Mouse (Mus musculus) hindbrain, embryonic 10.5 days (tissue): ENCODE measurements around the gene Ccdc134. TPM values are rescaled to one million over a fixed set of nuclear protein-coding genes. Genes with fewer than 3 reads are reported as not detected.

ENCODE experiments used
- DNase-seq: peaks from one replicate; pipeline ENCODE4 v3.0.0-alpha.2; 2017; ENCODE audit warnings: low spot score
- H3K27ac ChIP-seq: fragments of 300-500 bp; sonication (generic); 2 replicates; pipeline ENCODE4 v1.5.1; 2016; ENCODE audit warnings: mild to moderate bottlenecking, moderate library complexity
- H3K27me3 ChIP-seq: fragments of 300-500 bp; sonication (generic); 2 replicates; pipeline ENCODE4 v1.6.1; 2016; ENCODE audit warnings: mild to moderate bottlenecking; ENCODE audit not compliant: poor library complexity, insufficient read depth, severe bottlenecking
- H3K36me3 ChIP-seq: fragments of 300-500 bp; sonication (generic); 2 replicates; pipeline ENCODE4 v1.6.1; 2016; ENCODE audit warnings: mild to moderate bottlenecking, moderate library complexity
- H3K4me1 ChIP-seq: fragments of 300-500 bp; sonication (generic); replicated peaks from 2 replicates; pipeline ENCODE4 v1.6.1; 2016; ENCODE audit warnings: mild to moderate bottlenecking
- H3K4me3 ChIP-seq: fragments of 300-500 bp; sonication (generic); 2 replicates; pipeline ENCODE4 v1.5.1; 2016; ENCODE audit warnings: mild to moderate bottlenecking, moderate library complexity
- H3K9me3 ChIP-seq: fragments of 300-500 bp; sonication (generic); 2 replicates; pipeline ENCODE4 v1.6.1; 2016; ENCODE audit warnings: mild to moderate bottlenecking, moderate library complexity
- WGBS: fragments of 180-500 bp; shearing (Covaris S2); methylation state at CpG from one replicate; pipeline ENCODE4 v1.1.7; 2016; 5-methylcytosine and 5-hydroxymethylcytosine counted together
- polyA plus RNA-seq: library from polyadenylated mRNA; unstranded; fragments of >200 nt; fragmentation: Nextera tagmentation; extraction: Ambion mirVana; gene quantifications from 2 replicates; pipeline ENCODE4 v1.2.1, GENCODE M21; 2016

The Ccdc134 gene
- polyA plus RNA-seq, 1 experiment from 2014 or later: 19.6 TPM

DNA sequence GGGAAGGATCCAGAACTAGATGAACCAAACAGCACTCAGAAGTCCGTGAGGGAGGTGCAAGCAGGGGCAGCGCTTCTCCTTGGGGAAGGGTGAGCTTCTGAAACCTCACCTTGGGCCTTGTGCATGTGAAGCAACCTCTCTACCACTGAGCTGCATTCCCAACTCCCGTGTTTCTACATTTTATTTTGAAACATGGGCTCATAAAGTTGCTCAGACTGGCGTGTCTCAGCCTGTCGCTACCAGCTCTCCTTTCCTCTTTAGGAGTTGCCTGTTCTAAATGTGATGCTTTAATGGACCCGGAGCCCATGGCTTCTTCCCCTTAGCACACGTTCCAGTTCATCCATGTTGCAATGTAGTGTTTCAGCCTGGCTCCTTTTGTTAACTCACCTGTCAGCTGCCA is 24.7 kb downstream of the Ccdc134 start:
- H3K27me3 ChIP-seq: no peaks in the 10 kb centered on the region
- no peaks in the 10 kb centered on the region for H3K9me3 ChIP-seq
- H3K4me3 ChIP-seq: no peak overlapping the region
- DNase-seq: no peak
- peaks cover 55% of the 10 kb centered on the region for H3K4me1 ChIP-seq
- 91% methylated on average over 7 of the region's 7 CpGs for WGBS
- peaks cover 65% of the 10 kb centered on the region for H3K36me3 ChIP-seq
- no peak overlapping the region for H3K27ac ChIP-seq

GRCm38 (mm10) chr15:82156298-82156697 is 28.6 kb downstream of the Ccdc134 start:
- no peak for DNase-seq
- Histone ChIP-seq H3K4me1 (peaks cover 71% of the 10 kb centered on the region), H3K27ac (no peak overlapping the region), H3K4me3 (no peak overlapping the region), H3K36me3 (peaks cover 73% of the 10 kb centered on the region), H3K27me3 (no peaks in the 10 kb centered on the region), H3K9me3 (no peaks in the 10 kb centered on the region)
- WGBS: 89% methylated on average over 6 of the region's 6 CpGs

DNA sequence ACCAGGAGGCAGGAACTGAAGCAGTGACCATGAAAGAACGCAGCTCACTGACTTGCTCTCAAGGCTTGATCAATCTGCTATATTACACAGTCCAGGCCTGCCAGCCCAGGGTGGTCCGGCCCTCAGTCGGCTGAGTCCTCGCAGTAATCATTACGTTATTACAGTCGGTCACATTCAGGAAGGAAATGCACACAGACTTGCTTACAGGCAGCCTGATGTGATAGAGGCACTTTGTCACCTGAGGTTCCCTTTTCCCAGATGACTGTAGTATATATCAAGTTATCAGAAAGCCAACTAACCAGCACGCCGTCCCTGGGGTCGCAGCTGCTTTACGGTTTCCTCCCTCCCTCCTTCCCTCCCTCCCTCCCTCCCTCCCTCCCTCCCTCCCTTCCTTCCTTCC is 29.2 kb downstream of the Ccdc134 start:
- DNase-seq: no peak
- Histone ChIP-seq H3K9me3 (no peaks in the 10 kb centered on the region), H3K4me1 (peaks cover 75% of the 10 kb centered on the region), H3K27ac (no peak overlapping the region), H3K4me3 (no peak overlapping the region), H3K36me3 (peaks cover 68% of the 10 kb centered on the region), H3K27me3 (no peaks in the 10 kb centered on the region)
- whole genome bisulfite sequencing: 88% methylated on average over 10 of the region's 10 CpGs

- H3K36me3 ChIP-seq: peaks cover 60% of the 10 kb centered on the region
- no peaks in the 10 kb centered on the region for H3K9me3 ChIP-seq
- peaks cover 69% of the 10 kb centered on the region for H3K4me1 ChIP-seq
- 80% methylated on average over 17 of the region's 17 CpGs for WGBS
- no peak for DNase-seq
- H3K27me3 ChIP-seq: no peaks in the 10 kb centered on the region
- peak overlapping the region; percentile 41; the same call in 1 of the 2 replicates for H3K27ac ChIP-seq
- no peak overlapping the region for H3K4me3 ChIP-seq
Measured at GRCm38 (mm10) chr15:82158243-82159035, 30.7 kb downstream of the Ccdc134 start.

- no peak for DNase-seq
- 86% methylated on average over 9 of the region's 9 CpGs for WGBS
- H3K9me3 ChIP-seq: no peaks in the 10 kb centered on the region
- peaks cover 49% of the 10 kb centered on the region for H3K36me3 ChIP-seq
- H3K4me3 ChIP-seq: no peak overlapping the region
- H3K27ac ChIP-seq: no peak overlapping the region
- H3K4me1 ChIP-seq: peaks cover 70% of the 10 kb centered on the region
- H3K27me3 ChIP-seq: no peaks in the 10 kb centered on the region
Measured at GRCm38 (mm10) chr15:82159471-82159870, 31.7 kb downstream of the Ccdc134 start.

DNA sequence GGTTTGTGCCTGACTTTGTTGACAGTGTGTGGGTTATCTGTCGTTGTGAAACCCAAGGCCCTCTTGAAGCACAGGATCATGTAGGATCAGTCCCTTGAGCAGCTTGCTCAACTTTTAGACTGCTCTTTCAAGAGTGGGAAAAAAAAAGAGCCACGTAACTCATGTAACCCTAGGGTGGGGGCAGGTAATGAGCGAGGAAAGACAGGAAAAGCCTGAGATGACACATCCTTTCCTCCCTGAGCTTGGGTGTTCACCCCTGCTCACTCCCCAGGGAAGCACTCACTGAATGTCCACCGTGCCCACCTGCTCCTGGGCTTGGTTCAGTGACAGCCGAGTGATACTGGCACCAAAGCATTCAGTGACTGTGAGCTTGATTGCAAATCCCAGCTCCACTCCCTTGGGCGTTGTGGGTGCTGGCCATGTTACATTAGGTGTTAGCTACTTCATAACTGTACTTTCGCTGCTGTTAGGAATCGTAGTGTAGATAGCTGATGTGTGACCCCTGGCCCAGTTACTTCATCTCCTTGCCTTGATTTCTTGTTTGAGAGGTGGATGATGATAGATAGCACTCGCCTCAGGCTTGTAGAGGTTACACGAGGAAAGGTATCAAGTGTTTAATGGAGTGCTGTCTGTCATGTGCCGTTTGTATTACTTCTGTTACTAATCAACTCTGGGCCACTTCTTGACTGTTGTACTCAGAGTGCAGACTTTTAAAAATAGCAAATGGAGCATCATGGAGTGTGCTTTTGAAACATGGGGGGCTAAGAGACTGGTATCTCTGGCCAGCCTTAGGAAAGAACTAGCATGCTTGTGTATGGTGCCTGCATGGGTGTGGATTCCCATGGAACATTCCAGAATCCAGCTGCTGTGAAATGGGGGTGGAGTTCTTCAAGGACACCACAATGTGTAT is 33.3 kb downstream of the Ccdc134 start:
- H3K9me3 ChIP-seq: no peaks in the 10 kb centered on the region
- WGBS: 91% methylated on average over 11 of the region's 11 CpGs
- no peak overlapping the region for H3K4me3 ChIP-seq
- H3K4me1 ChIP-seq: peaks cover 74% of the 10 kb centered on the region
- H3K36me3 ChIP-seq: peaks cover 34% of the 10 kb centered on the region
- no peak overlapping the region for H3K27ac ChIP-seq
- DNase-seq: no peak
- H3K27me3 ChIP-seq: no peaks in the 10 kb centered on the region

DNA sequence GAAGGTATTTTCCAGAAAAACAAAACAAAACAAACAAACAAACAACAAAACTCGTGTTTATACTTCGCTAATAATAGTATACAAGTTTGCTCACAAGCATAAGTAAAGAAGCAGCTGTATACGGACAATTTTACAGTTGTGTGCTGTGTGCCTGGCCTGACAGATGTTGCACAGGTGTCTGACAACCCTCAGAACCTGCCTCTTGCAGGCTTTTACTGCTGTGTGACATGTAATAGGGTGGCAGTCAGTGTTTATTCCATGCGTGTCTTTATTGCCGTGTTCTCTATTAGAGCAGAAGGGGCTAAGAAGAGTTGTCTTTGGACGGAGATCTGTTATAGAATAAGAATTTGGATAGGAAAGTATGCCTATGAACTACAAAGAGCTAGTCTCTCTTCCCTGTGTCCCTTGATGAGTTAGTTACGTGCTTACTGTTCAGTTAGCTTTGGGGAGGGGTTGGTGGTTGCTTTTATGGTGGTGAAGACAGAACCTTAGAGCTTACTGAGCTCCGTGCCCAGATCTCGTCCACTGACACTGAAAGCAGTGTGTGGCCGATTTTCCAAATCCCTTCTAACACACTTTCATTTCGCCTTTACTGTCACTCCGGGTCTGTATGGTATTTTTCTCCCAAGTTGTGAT is 34.4 kb downstream of the Ccdc134 start:
- no peak for DNase-seq
- Histone ChIP-seq H3K4me3 (no peak overlapping the region), H3K9me3 (no peaks in the 10 kb centered on the region), H3K27ac (no peak overlapping the region), H3K4me1 (peaks cover 80% of the 10 kb centered on the region), H3K27me3 (no peaks in the 10 kb centered on the region), H3K36me3 (peaks cover 24% of the 10 kb centered on the region)
- WGBS: 91% methylated on average over 12 of the region's 12 CpGs

- Histone ChIP-seq H3K27me3 (no peaks in the 10 kb centered on the region), H3K4me3 (no peak overlapping the region), H3K4me1 (peaks cover 82% of the 10 kb centered on the region), H3K27ac (peak overlapping the region; percentile 41), H3K9me3 (no peaks in the 10 kb centered on the region), H3K36me3 (peaks cover 14% of the 10 kb centered on the region; the same call in 1 of the 2 replicates)
- WGBS: 88% methylated on average over 10 of the region's 10 CpGs
- DNase-seq: no peak
Measured at GRCm38 (mm10) chr15:82163356-82164060, 35.8 kb downstream of the Ccdc134 start.

DNA sequence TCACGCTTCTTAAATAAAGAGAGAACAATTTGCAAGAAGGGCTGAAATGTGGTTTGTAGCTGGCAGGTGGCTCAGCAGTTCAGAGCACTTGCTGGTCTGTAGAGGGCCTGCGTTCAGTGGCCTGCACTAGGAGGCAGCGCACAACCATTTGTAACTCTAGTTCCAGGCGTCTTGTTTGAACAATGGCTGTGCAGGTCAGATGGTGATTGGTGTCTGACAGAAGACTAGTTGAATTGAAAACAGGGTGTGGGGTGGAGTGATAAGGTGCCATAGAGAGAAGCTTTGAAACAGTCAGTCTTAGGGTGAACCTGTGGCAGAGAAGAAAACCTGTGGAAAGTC is 36.3 kb downstream of the Ccdc134 start:
- WGBS: 59% methylated on average over 4 of the region's 4 CpGs
- Histone ChIP-seq H3K4me3 (no peak overlapping the region; the same call in 1 of the 2 replicates), H3K27ac (peak overlapping the region; percentile 41), H3K36me3 (peaks cover 12% of the 10 kb centered on the region; the same call in 1 of the 2 replicates), H3K9me3 (no peaks in the 10 kb centered on the region), H3K27me3 (no peaks in the 10 kb centered on the region), H3K4me1 (peaks cover 78% of the 10 kb centered on the region)
- no peak for DNase-seq

DNA sequence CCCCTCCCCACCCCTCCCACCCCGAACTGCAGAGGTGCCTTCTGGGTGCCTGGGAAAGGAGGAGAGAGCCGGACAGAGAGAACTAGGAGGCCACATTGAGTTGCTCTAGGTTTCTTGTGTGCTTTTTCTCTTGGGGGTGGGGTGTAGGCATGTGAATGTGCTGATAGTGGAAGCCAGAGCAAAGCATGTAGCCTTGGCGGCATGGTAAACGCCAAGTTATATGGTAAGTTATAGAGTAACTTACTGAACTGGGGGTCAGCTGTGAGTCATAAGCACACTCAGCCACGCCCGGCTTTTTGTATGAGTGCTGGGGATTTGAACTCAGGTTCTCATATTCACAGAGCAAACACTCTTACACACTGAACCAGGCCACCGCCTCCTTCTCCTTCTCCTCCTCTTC is 36.8 kb downstream of the Ccdc134 start:
- WGBS: 84% methylated on average over 7 of the region's 7 CpGs
- H3K27ac ChIP-seq: peak overlapping the region; percentile 41; the same call in 1 of the 2 replicates
- no peaks in the 10 kb centered on the region for H3K9me3 ChIP-seq
- H3K36me3 ChIP-seq: peaks cover 14% of the 10 kb centered on the region; the same call in 1 of the 2 replicates
- no peaks in the 10 kb centered on the region for H3K27me3 ChIP-seq
- no peak for DNase-seq
- H3K4me1 ChIP-seq: peaks cover 73% of the 10 kb centered on the region
- no peak overlapping the region; the same call in 1 of the 2 replicates for H3K4me3 ChIP-seq

- Histone ChIP-seq H3K27me3 (no peaks in the 10 kb centered on the region), H3K27ac (no peak overlapping the region), H3K4me1 (peaks cover 62% of the 10 kb centered on the region), H3K4me3 (no peak overlapping the region), H3K9me3 (no peaks in the 10 kb centered on the region), H3K36me3 (peaks cover 17% of the 10 kb centered on the region)
- DNase-seq: peak; percentile 76
- WGBS: 62% methylated on average over 8 of the region's 8 CpGs
Measured at GRCm38 (mm10) chr15:82165332-82166239, 37.9 kb downstream of the Ccdc134 start.
